Mouse (Mus musculus) G1E-ER4 (cell line): ENCODE measurements around the gene Uggt1. TPM values are rescaled to one million over a fixed set of nuclear protein-coding genes. Genes with fewer than 3 reads are reported as not detected.
A peak's percentile ranks its signal among the peaks of the same experiment; 100 is the strongest.

Experiments
- GATA1 ChIP-seq: IDR thresholded peaks from one replicate; pipeline ENCODE4 v1.8.0; 2012; ENCODE audit warnings: low read length, inconsistent platforms
- polyA plus RNA-seq: library from polyadenylated mRNA; stranded (reverse); fragments of >175 nt; gene quantifications from 2 replicates; pipeline ENCODE4 v1.2.3, GENCODE M21; 2012

Uggt1 gene
- 8.5 and 10.4 TPM in 2 replicates for polyA plus RNA-seq

- no peak for TF ChIP-seq GATA1
These were observed at the start of gene Uggt1 for GRCm38 (mm10) chr1:36244058-36244827. TSS of gene Uggt1 (minus strand) at chr1:36244720.

DNA sequence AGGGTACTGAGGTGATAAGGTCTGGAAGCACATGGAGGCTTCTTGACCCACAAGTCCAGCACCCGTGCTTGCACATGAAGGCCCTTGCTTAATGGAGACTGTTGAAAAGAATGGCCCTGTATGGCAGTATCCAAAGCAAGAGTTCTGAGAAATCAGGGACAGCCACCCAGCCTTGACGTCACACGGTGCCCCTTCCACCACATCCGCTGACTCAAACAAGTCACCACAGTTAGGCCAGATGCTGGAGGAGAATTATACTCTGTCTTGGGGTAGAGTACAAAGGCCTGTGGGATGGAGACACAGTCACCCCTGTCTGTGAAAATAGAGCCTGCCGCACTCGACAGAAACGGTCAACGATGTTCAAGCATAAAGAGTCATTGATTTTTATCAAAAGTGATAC lies 49.0 kb upstream of the Uggt1 start:
- no peak for TF ChIP-seq GATA1

- TF ChIP-seq GATA1: no peak
These were observed 37.3 kb upstream of the Uggt1 start for GRCm38 (mm10) chr1:36281849-36282248.

DNA sequence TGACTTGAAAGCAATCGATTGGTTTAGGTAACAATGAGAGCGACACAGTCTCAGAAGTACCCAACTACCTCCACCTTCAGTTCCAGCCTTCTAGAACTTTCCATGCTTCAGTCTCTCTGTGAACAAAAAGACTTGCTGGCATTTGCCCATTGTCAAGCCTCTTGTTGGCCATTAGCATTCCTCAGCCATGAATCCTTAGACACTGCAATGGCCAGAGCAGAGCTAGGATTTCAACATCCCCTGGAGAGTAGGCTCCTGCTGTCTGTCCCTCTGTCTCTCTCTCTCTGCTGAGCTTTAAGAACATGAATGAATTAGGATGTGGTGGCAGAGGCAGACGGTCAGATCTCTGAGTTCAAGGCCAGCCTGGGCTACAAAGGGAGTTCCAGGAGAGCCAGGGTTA lies 36.4 kb upstream of the Uggt1 start:
- no peak for TF ChIP-seq GATA1

DNA sequence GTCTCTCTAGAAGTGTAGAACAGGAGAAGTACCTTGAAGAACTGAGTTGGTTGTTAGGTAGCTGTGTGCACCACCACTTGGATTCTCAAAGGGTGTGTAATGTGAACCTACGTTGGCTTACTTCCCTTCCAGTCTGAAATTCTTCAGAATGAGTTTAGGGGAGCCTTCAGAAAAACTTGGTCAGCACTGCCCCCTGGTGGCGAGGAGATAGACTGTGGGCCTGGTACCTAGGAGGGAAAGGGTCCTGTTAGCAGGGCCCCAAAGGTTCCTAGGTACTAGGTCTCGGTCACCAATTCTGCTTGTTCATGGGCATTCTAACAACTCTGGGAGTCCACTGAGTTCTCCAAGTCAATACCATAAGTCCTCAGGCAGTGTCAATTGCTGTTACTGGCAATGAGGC lies 34.7 kb upstream of the Uggt1 start:
- no peak for TF ChIP-seq GATA1

DNA sequence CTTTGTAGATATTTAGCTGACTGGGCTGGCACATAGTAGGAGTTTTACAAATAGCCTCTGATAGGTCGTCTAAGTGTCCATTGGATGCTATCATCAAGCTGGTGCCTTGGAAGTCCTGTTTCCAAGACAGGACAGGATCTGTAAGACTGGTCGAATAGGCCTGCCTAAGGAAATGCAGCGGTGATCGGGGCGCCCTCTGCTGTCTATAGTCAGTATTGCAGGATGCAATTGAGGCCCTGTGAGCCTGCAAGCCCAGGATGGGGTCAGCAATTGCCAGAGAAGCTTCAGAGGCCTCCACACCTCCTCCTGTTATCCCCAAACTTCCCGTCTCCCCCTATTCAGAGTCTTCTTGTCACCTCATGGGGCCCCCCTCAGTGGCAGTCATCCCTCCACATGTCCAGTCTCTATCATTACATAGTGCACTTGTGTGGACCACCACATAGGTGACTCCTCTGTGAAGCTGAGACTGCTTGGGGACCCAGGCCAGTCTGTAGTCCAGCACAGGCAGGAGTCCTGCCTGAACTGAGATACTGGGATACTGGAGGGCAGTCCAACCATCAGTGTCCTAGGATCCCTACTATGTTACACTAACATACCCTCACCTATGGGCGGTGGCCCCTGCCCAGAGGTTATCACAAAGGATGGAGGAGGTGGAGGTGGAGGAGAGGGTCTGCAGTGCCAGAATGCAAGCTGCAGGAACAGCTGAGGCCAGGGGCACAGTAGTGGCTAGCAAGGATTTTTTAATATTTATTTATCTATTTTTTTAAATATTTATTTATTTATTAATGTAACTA lies 32.9 kb upstream of the Uggt1 start:
- no peak for TF ChIP-seq GATA1

GRCm38 (mm10) chr1:36275635-36276389 lies 31.3 kb upstream of the Uggt1 start:
- peak; percentile 83 for TF ChIP-seq GATA1

DNA sequence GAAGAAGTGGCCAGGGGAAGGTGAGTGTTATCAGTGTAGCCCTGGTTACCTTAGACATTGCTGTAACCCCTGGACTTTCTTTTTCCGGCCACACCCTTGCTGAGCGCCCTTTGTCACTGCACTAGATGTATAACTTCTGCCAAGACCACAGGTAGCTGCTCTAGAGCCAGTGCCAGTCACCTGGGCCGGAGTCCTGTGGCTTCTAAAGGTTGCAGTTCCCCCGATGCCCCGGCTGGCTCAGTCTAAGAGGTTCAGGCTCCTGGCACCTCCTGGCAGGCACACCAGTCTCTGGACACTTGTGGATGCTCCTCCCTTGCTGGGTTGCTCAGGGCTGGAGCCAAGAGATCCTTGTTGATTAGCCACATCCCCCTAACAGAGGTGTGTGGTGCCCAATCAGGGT lies 29.9 kb upstream of the Uggt1 start, which contains the start of gene Neurl3:
Gene Neurl3 (minus strand): TSS at position 225 of the 400 bp plus-strand sequence.
- no peak for TF ChIP-seq GATA1

GRCm38 (mm10) chr1:36273288-36273687 lies 28.8 kb upstream of the Uggt1 start:
- peak; percentile 50 for TF ChIP-seq GATA1

- TF ChIP-seq GATA1: no peak
These were observed 28.0 kb upstream of the Uggt1 start for GRCm38 (mm10) chr1:36272546-36272945.

GRCm38 (mm10) chr1:36271516-36272230 lies 27.2 kb upstream of the Uggt1 start:
- no peak for TF ChIP-seq GATA1

- TF ChIP-seq GATA1: no peak
These were observed 26.1 kb upstream of the Uggt1 start for GRCm38 (mm10) chr1:36270666-36271065.

GRCm38 (mm10) chr1:36269121-36269795 lies 24.7 kb upstream of the Uggt1 start:
- TF ChIP-seq GATA1: no peak

GRCm38 (mm10) chr1:36267595-36267994 lies 23.1 kb upstream of the Uggt1 start:
- TF ChIP-seq GATA1: no peak

DNA sequence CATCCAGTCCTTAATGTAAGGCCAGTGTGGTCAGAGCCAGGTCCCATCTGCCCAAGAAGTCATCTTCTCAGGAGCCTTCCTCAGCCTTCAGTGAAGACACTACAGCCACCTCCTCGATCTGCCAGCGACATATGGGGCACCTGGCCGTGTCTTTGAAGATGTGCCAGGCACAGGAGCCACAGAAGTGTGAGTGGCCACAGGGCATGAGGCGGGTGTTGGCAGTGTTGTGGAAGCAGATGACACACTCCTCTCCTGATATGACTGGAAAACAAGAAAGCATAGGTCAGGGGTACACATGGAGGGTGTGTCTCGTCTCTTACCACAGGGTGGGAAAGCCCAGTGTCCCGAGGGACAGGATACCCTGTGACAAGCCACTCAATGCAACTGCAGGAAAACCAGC lies 21.8 kb upstream of the Uggt1 start:
- no peak for TF ChIP-seq GATA1
